Mouse (Mus musculus): ENCODE measurements around the gene Defb25.
"Not testable (repeated sequence)": the region's sequence is repeated elsewhere in the genome, so short reads cannot be mapped to it uniquely, and the experiment has no call there.

Defb25 gene

GRCm38 (mm10) chr2:152622953-152623352, at the start of gene Defb25:
Gene Defb25, minus strand, starts transcription at chr2:152623053.
- DNase-seq, result no peak

GRCm38 (mm10) chr2:152672166-152672565, 49.3 kb upstream of the Defb25 start:
- DNase-seq, result no peak

- DNase-seq, result no peak
These were observed 48.8 kb upstream of the Defb25 start for GRCm38 (mm10) chr2:152671642-152671999.

GRCm38 (mm10) chr2:152670983-152671641, 48.3 kb upstream of the Defb25 start:
- DNase-seq, result no peak

GRCm38 (mm10) chr2:152669639-152670484, 47.0 kb upstream of the Defb25 start:
- no peak for DNase-seq

GRCm38 (mm10) chr2:152669256-152669638, 46.4 kb upstream of the Defb25 start, which contains the start of gene H13:
Gene H13, plus strand, starts transcription at chr2:152669461.
- peak; percentile 87 for DNase-seq

- not testable (repeated sequence) for DNase-seq
These were observed 43.3 kb upstream of the Defb25 start for GRCm38 (mm10) chr2:152666191-152666590.

GRCm38 (mm10) chr2:152661163-152661562, 38.3 kb upstream of the Defb25 start:
- no peak for DNase-seq

- no peak for DNase-seq
These were observed 34.5 kb upstream of the Defb25 start for GRCm38 (mm10) chr2:152657398-152657797.

- DNase-seq, result no peak
These were observed 31.2 kb upstream of the Defb25 start for GRCm38 (mm10) chr2:152653874-152654715.

- peak; percentile 46 for DNase-seq
These were observed 30.2 kb upstream of the Defb25 start for GRCm38 (mm10) chr2:152652901-152653620.

GRCm38 (mm10) chr2:152639406-152640113, 16.7 kb upstream of the Defb25 start:
- peak; percentile 69 for DNase-seq

- DNase-seq, result no peak
These were observed 16.0 kb upstream of the Defb25 start for GRCm38 (mm10) chr2:152638865-152639264.

- DNase-seq, result no peak
These were observed 14.5 kb upstream of the Defb25 start for GRCm38 (mm10) chr2:152637381-152637780.

- DNase-seq, result no peak
These were observed 14.1 kb upstream of the Defb25 start for GRCm38 (mm10) chr2:152637006-152637322.

GRCm38 (mm10) chr2:152636246-152637005, 13.6 kb upstream of the Defb25 start:
- DNase-seq, result peak; percentile 68

- DNase-seq, result no peak
These were observed 11.5 kb upstream of the Defb25 start for GRCm38 (mm10) chr2:152634311-152634710.

- no peak for DNase-seq
These were observed 10.5 kb upstream of the Defb25 start for GRCm38 (mm10) chr2:152633334-152633733.

- no peak for DNase-seq
These were observed 7.1 kb upstream of the Defb25 start for GRCm38 (mm10) chr2:152629904-152630303.

GRCm38 (mm10) chr2:152629239-152629638, 6.4 kb upstream of the Defb25 start:
- DNase-seq, result no peak

- DNase-seq, result no peak
These were observed 5.2 kb upstream of the Defb25 start for GRCm38 (mm10) chr2:152628066-152628465.
